In genomic region chr6:91210852-91211251, GRCm38 (mm10) we compare ENCODE assay signal across 19 mouse cellular contexts. TPM values are rescaled to one million over a fixed set of nuclear protein-coding genes. Genes with fewer than 3 reads are reported as not detected.
DNase-seq lines count a peak whose midpoint lies in the region; ATAC-seq and TF ChIP-seq lines count a peak whose summit lies in the region.
"Had no signal": no experiment of that assay in that cellular context is flagged by ENCODE, and none has a peak within 500 bp of the region (broad histone marks: within the 10 kb centered on the region; RNA-seq: fewer than 3 reads in every experiment).

No protein-coding gene starts in this region.

- no peak overlapping the region for H3ac ChIP-seq in myocyte (ENCODE audit: control insufficient read depth, insufficient read length)

- no peaks in the 10 kb centered on the region for H3K36me3 ChIP-seq in heart, embryonic 12.5 days
- no peaks in the 10 kb centered on the region for H3K36me3 ChIP-seq in midbrain, embryonic 10.5 days
- no peaks in the 10 kb centered on the region for H3K36me3 ChIP-seq in midbrain, embryonic 14.5 days (ENCODE audit: control insufficient read depth, insufficient read depth, low read length)
- no peaks in the 10 kb centered on the region for H3K36me3 ChIP-seq in heart, embryonic 15.5 days
- peaks cover under 1% of the 10 kb centered on the region for H3K36me3 ChIP-seq in myocyte (ENCODE audit: control insufficient read depth, insufficient read depth)
- H3K36me3 ChIP-seq in forebrain, embryonic 16.5 days (ENCODE audit: control insufficient read depth, insufficient read depth), result no peaks in the 10 kb centered on the region
- H3K36me3 ChIP-seq: intestine, embryonic 15.5 days; kidney, embryonic 15.5 days; liver, embryonic 13.5 days; midbrain, embryonic 13.5 days had no signal

- ATAC-seq in heart, embryonic 12.5 days (ENCODE audit: insufficient number of reproducible peaks, low FRiP score), result peak; percentile 76
- no peak for ATAC-seq in midbrain, embryonic 14.5 days (ENCODE audit: low FRiP score, low TSS enrichment)
- ATAC-seq in heart, embryonic 15.5 days (replicated peaks; ENCODE audit: insufficient number of reproducible peaks, insufficient read depth, low FRiP score, low read depth), result peak; percentile 78
- no peak for ATAC-seq in forebrain, embryonic 16.5 days
- ATAC-seq: forebrain, postnatal 0 days; intestine, embryonic 15.5 days; midbrain, embryonic 13.5 days had no signal

- no peak for TF ChIP-seq POLR2A in myocyte (IDR thresholded peaks at IDR 0.05; ENCODE audit: insufficient read length, low read depth)

- intact Hi-C loops in heart, postnatal 14 days (cut with DNase I), result no loop called here

- 2% methylated on average over 3 of the region's 3 CpGs for WGBS in heart, embryonic 12.5 days
- 75% methylated on average over 3 of the region's 3 CpGs for WGBS in midbrain, embryonic 10.5 days
- 85% methylated on average over 3 of the region's 3 CpGs for WGBS in midbrain, embryonic 14.5 days
- 1% methylated on average over 3 of the region's 3 CpGs for WGBS in heart, embryonic 15.5 days
- WGBS in forebrain, embryonic 16.5 days, result 81% methylated on average over 3 of the region's 3 CpGs

- H3K27me3 ChIP-seq in heart, embryonic 12.5 days (replicated peaks), result peaks cover 19% of the 10 kb centered on the region
- H3K27me3 ChIP-seq in midbrain, embryonic 10.5 days (ENCODE audit: low read depth, poor library complexity, severe bottlenecking), result peaks cover 69% of the 10 kb centered on the region
- H3K27me3 ChIP-seq in midbrain, embryonic 14.5 days (ENCODE audit: control insufficient read depth, insufficient read depth, low read length), result no peaks in the 10 kb centered on the region
- H3K27me3 ChIP-seq in heart, embryonic 15.5 days, result peaks cover 22% of the 10 kb centered on the region
- H3K27me3 ChIP-seq in myocyte (ENCODE audit: control insufficient read depth, insufficient read depth, insufficient read length), result no peaks in the 10 kb centered on the region
- H3K27me3 ChIP-seq in forebrain, embryonic 16.5 days (replicated peaks; ENCODE audit: control insufficient read depth, insufficient read depth, low read length), result no peaks in the 10 kb centered on the region

- no peak overlapping the region for H3K9ac ChIP-seq in heart, embryonic 12.5 days
- no peak overlapping the region for H3K9ac ChIP-seq in midbrain, embryonic 14.5 days (replicated peaks; ENCODE audit: low read length)
- no peak overlapping the region for H3K9ac ChIP-seq in heart, embryonic 15.5 days
- no peak overlapping the region for H3K9ac ChIP-seq in forebrain, embryonic 16.5 days (replicated peaks; ENCODE audit: low read depth, low read length)
- H3K9ac ChIP-seq: forebrain, postnatal 0 days; intestine, embryonic 15.5 days; kidney, embryonic 15.5 days; liver, embryonic 13.5 days; midbrain, embryonic 13.5 days had no signal

- H3K9me3 ChIP-seq in heart, embryonic 12.5 days (replicated peaks), result no peaks in the 10 kb centered on the region
- H3K9me3 ChIP-seq in midbrain, embryonic 10.5 days (replicated peaks), result no peaks in the 10 kb centered on the region
- no peaks in the 10 kb centered on the region for H3K9me3 ChIP-seq in midbrain, embryonic 14.5 days (ENCODE audit: control insufficient read depth, low read length)
- no peaks in the 10 kb centered on the region for H3K9me3 ChIP-seq in heart, embryonic 15.5 days (replicated peaks)
- H3K9me3 ChIP-seq in forebrain, embryonic 16.5 days (ENCODE audit: control insufficient read depth, low read length), result no peaks in the 10 kb centered on the region
- H3K9me3 ChIP-seq: intestine, embryonic 15.5 days; kidney, embryonic 15.5 days; liver, embryonic 13.5 days; midbrain, embryonic 13.5 days had no signal

- peaks cover 28% of the 10 kb centered on the region for H3K79me2 ChIP-seq in myocyte (ENCODE audit: control insufficient read depth, insufficient read depth)

- peak overlapping the region; percentile 92 for H3K27ac ChIP-seq in heart, embryonic 12.5 days (ENCODE audit: poor library complexity, severe bottlenecking)
- 0 out of 2 replicates have a peak overlapping the region, but pooled peaks have one; percentile 74 for H3K27ac ChIP-seq in midbrain, embryonic 10.5 days (replicated peaks)
- H3K27ac ChIP-seq in midbrain, embryonic 14.5 days (replicated peaks; ENCODE audit: low read depth, low read length), result no peak overlapping the region
- H3K27ac ChIP-seq in heart, embryonic 15.5 days, result peak overlapping the region; percentile 81
- no peak overlapping the region for H3K27ac ChIP-seq in forebrain, embryonic 16.5 days (ENCODE audit: low read length)
- H3K27ac ChIP-seq: intestine, embryonic 15.5 days; liver, embryonic 13.5 days; macrophage; midbrain, embryonic 13.5 days had no signal

- DNase-seq in heart, postnatal 14 days, result no peak
- no peak for DNase-seq in midbrain, embryonic 10.5 days (ENCODE audit: low spot score)
- DNase-seq in midbrain, embryonic 14.5 days, result no peak
- DNase-seq in thymus, postnatal 4 days, result no peak
- DNase-seq: adrenal gland, postnatal 10 days; B cell, adult 2 months; cerebellum, adult 8-10 months; forebrain, postnatal 0 days; gastrocnemius, postnatal 14 days; liver, embryonic 13.5 days; right cerebral cortex, postnatal 14 days had no signal

- H3K4me2 ChIP-seq in heart, embryonic 12.5 days, result no peak overlapping the region
- no peak overlapping the region for H3K4me2 ChIP-seq in midbrain, embryonic 14.5 days (ENCODE audit: low read length)
- H3K4me2 ChIP-seq in heart, embryonic 15.5 days, result no peak overlapping the region
- H3K4me2 ChIP-seq in myocyte (ENCODE audit: low read depth), result peak overlapping the region; percentile 3
- H3K4me2 ChIP-seq in forebrain, embryonic 16.5 days (ENCODE audit: low read length), result no peak overlapping the region
- H3K4me2 ChIP-seq: intestine, embryonic 15.5 days; kidney, embryonic 15.5 days; liver, embryonic 13.5 days; midbrain, embryonic 13.5 days had no signal

- H3K4me1 ChIP-seq in heart, embryonic 12.5 days (replicated peaks), result peaks cover 74% of the 10 kb centered on the region
- peaks cover 44% of the 10 kb centered on the region for H3K4me1 ChIP-seq in midbrain, embryonic 10.5 days
- H3K4me1 ChIP-seq in midbrain, embryonic 14.5 days (ENCODE audit: control insufficient read depth, insufficient read depth, low read length), result peaks cover 8% of the 10 kb centered on the region; the same call in 1 of the 2 replicates
- peaks cover 73% of the 10 kb centered on the region for H3K4me1 ChIP-seq in heart, embryonic 15.5 days (replicated peaks)
- H3K4me1 ChIP-seq in forebrain, embryonic 16.5 days (replicated peaks; ENCODE audit: control insufficient read depth, insufficient read depth, low read length), result peaks cover 11% of the 10 kb centered on the region

- no peak overlapping the region for H3K4me3 ChIP-seq in heart, embryonic 12.5 days
- no peak overlapping the region for H3K4me3 ChIP-seq in midbrain, embryonic 10.5 days
- no peak overlapping the region for H3K4me3 ChIP-seq in midbrain, embryonic 14.5 days (replicated peaks; ENCODE audit: low read depth, low read length)
- no peak overlapping the region for H3K4me3 ChIP-seq in heart, embryonic 15.5 days
- H3K4me3 ChIP-seq in myocyte, result no peak overlapping the region
- H3K4me3 ChIP-seq in forebrain, embryonic 16.5 days (replicated peaks; ENCODE audit: low read length), result no peak overlapping the region
- H3K4me3 ChIP-seq: intestine, embryonic 15.5 days; kidney, embryonic 15.5 days; liver, embryonic 13.5 days; midbrain, embryonic 13.5 days had no signal

TF ChIP-seq in myocyte, 11 proteins besides CTCF, POLR2A, EP300 and RAD21:
- TF ChIP-seq MYOG (IDR thresholded peaks at IDR 0.05; ENCODE audit: control insufficient read depth in 1 of 3, insufficient read depth in 1 of 3, insufficient read length in 2 of 3, low read depth in 2 of 3), result no peak
- TF ChIP-seq SRF (IDR thresholded peaks at IDR 0.05; ENCODE audit: control insufficient read depth, insufficient read length, low read depth), result no peak
- no peak for TF ChIP-seq POLR2AphosphoS2 (IDR thresholded peaks at IDR 0.05; ENCODE audit: insufficient read length, low read depth)
- TF ChIP-seq MAX (IDR thresholded peaks at IDR 0.05; ENCODE audit: low read depth), result no peak
- TF ChIP-seq CEBPB (IDR thresholded peaks at IDR 0.05; ENCODE audit: insufficient read depth, poor library complexity, severe bottlenecking), result no peak
- no peak for TF ChIP-seq E2F4 (IDR thresholded peaks at IDR 0.05; ENCODE audit: insufficient read depth)
- TF ChIP-seq MYOD1 (IDR thresholded peaks at IDR 0.05; ENCODE audit: control insufficient read depth in 1 of 3, insufficient read length in 2 of 3, low read depth in 2 of 3), result no peak
- no peak for TF ChIP-seq USF1 (IDR thresholded peaks at IDR 0.05; ENCODE audit: low read depth)

RNA-seq across cellular contexts. Expression of gene Fbln2, which starts 1.4 kb away (rescaled TPM):
- 210 and 213 TPM in 2 replicates for polyA plus RNA-seq in heart, embryonic 12.5 days (2016; fragmentation: Nextera tagmentation; extraction: Ambion mirVana)
- total RNA-seq in heart, postnatal 14 days (2021), result 100 to 1,000 TPM; 112 to 127 TPM
- 24.2 and 31.5 TPM in 2 replicates for polyA plus RNA-seq in midbrain, embryonic 10.5 days (2016; fragmentation: Nextera tagmentation; extraction: Ambion mirVana)
- polyA plus RNA-seq in midbrain, embryonic 14.5 days (2014; fragmentation: Nextera tagmentation; extraction: Ambion mirVana), result 4.8 and 12.0 TPM in 2 replicates
- polyA plus RNA-seq in heart, embryonic 15.5 days (2015; fragmentation: Nextera tagmentation; extraction: Ambion mirVana), result 156 and 255 TPM in 2 replicates
- polyA plus RNA-seq in myocyte (2012; fragmentation: generic; extraction: Trizol), result 167 TPM
- polyA plus RNA-seq in forebrain, embryonic 16.5 days (2015; fragmentation: Nextera tagmentation; extraction: Ambion mirVana), result 17.6 and 20.3 TPM in 2 replicates

RNA-seq across cellular contexts. Expression of gene Hdac11, which starts 54.4 kb away (rescaled TPM):
- polyA plus RNA-seq in heart, embryonic 12.5 days (2016; fragmentation: Nextera tagmentation; extraction: Ambion mirVana), result 8.8 and 9.0 TPM in 2 replicates
- total RNA-seq in heart, postnatal 14 days (2021), result 10 to 100 TPM; 11.5 to 11.8 TPM
- 9.4 and 12.0 TPM in 2 replicates for polyA plus RNA-seq in midbrain, embryonic 10.5 days (2016; fragmentation: Nextera tagmentation; extraction: Ambion mirVana)
- 42.1 and 50.3 TPM in 2 replicates for polyA plus RNA-seq in midbrain, embryonic 14.5 days (2014; fragmentation: Nextera tagmentation; extraction: Ambion mirVana)
- polyA plus RNA-seq in heart, embryonic 15.5 days (2015; fragmentation: Nextera tagmentation; extraction: Ambion mirVana), result 8.7 and 10.4 TPM in 2 replicates
- polyA plus RNA-seq in myocyte (2012; fragmentation: generic; extraction: Trizol), result 39.3 TPM
- polyA plus RNA-seq in forebrain, embryonic 16.5 days (2015; fragmentation: Nextera tagmentation; extraction: Ambion mirVana), result 21.0 and 30.7 TPM in 2 replicates

Comparison
In these comparisons a context has a peak if more than half of its experiments do, and no peak if none do; other contexts are left out.
1. H3K27ac ChIP-seq: peak in heart, embryonic 12.5 days (single experiment), midbrain, embryonic 10.5 days (single experiment) and heart, embryonic 15.5 days (single experiment); none in midbrain, embryonic 14.5 days (single experiment) and forebrain, embryonic 16.5 days (single experiment).
2. ATAC-seq: peak in heart, embryonic 12.5 days (single experiment) and heart, embryonic 15.5 days (single experiment); none in midbrain, embryonic 14.5 days (single experiment) and forebrain, embryonic 16.5 days (single experiment).